1 mouse cellular context compared by ENCODE assay signal in genomic region chr19:29666965-29667594, GRCm38 (mm10).
A peak's percentile ranks its signal among the peaks of the same experiment; 100 is the strongest.
TF ChIP-seq lines count a peak whose summit lies in the region.

No protein-coding gene starts in this region.

TF ChIP-seq in MEL, 35 proteins besides CTCF, POLR2A, EP300 and RAD21 (continued from another document):
- TF ChIP-seq UBTF (IDR thresholded peaks at IDR 0.05; ENCODE audit: borderline replicate concordance, insufficient read depth, low read depth, low read length) (no peak), NELFE (IDR thresholded peaks at IDR 0.05; ENCODE audit: low read depth, low read length) (no peak), RCOR1 (IDR thresholded peaks at IDR 0.05; ENCODE audit: low read depth, low read length) (peak; percentile 75; the same call in 1 of the 2 replicates)
